Mouse (Mus musculus) induced T-regulatory cell, adult 2 months (primary cell): ENCODE measurements at regions not wholly inside any gene's neighbourhood (a gene's known extent, or its start where the extent isn't known, plus 50 kb on each side); places are given as distances from the start of the nearest gene placed in this dataset.
A peak's percentile ranks its signal among the peaks of the same experiment; 100 is the strongest.
"Not testable (repeated sequence)": the region's sequence is repeated elsewhere in the genome, so short reads cannot be mapped to it uniquely, and the experiment has no call there.

ENCODE experiments used
- DNase-seq: peaks from one replicate; pipeline ENCODE4 v3.0.0-alpha.2; 2012; ENCODE audit warnings: low read depth

GRCm38 (mm10) chr8:78068087-78068910 is 144.8 kb upstream of the Ttc29 start:
- DNase-seq, result no peak

- no peak for DNase-seq
Measured at GRCm38 (mm10) chr8:78073821-78074220, 139.3 kb upstream of the Ttc29 start.

GRCm38 (mm10) chr8:78077122-78077521 is 136.0 kb upstream of the Ttc29 start:
- DNase-seq, result no peak

- DNase-seq, result not testable (repeated sequence)
Measured at GRCm38 (mm10) chr8:78081395-78081794, 131.7 kb upstream of the Ttc29 start.

- DNase-seq, result no peak
Measured at GRCm38 (mm10) chr8:78083012-78083411, 130.1 kb upstream of the Ttc29 start.

- no peak for DNase-seq
Measured at GRCm38 (mm10) chr8:78086361-78086760, 126.7 kb upstream of the Ttc29 start.

GRCm38 (mm10) chr8:78090382-78091122 is 122.5 kb upstream of the Ttc29 start:
- no peak for DNase-seq

GRCm38 (mm10) chr8:78096383-78096782 is 116.7 kb upstream of the Ttc29 start:
- no peak for DNase-seq

GRCm38 (mm10) chr8:78098191-78098745 is 114.8 kb upstream of the Ttc29 start:
- DNase-seq, result no peak

GRCm38 (mm10) chr8:78099091-78099490 is 114.0 kb upstream of the Ttc29 start:
- DNase-seq, result no peak

- DNase-seq, result no peak
Measured at GRCm38 (mm10) chr8:78107339-78107738, 105.8 kb upstream of the Ttc29 start.

GRCm38 (mm10) chr8:78110003-78110649 is 103.0 kb upstream of the Ttc29 start:
- DNase-seq, result no peak

GRCm38 (mm10) chr8:78113105-78113504 is 100.0 kb upstream of the Ttc29 start:
- no peak for DNase-seq

- DNase-seq, result no peak
Measured at GRCm38 (mm10) chr8:78114512-78114911, 98.6 kb upstream of the Ttc29 start.

GRCm38 (mm10) chr8:78117191-78117590 is 95.9 kb upstream of the Ttc29 start:
- no peak for DNase-seq

- no peak for DNase-seq
Measured at GRCm38 (mm10) chr8:78118493-78118892, 94.6 kb upstream of the Ttc29 start.

GRCm38 (mm10) chr8:78119682-78120081 is 93.4 kb upstream of the Ttc29 start:
- no peak for DNase-seq

- peak; percentile 27 for DNase-seq
Measured at GRCm38 (mm10) chr8:78124248-78124647, 88.8 kb upstream of the Ttc29 start.

- DNase-seq, result no peak
Measured at GRCm38 (mm10) chr8:78127852-78128251, 85.2 kb upstream of the Ttc29 start.

GRCm38 (mm10) chr8:78129061-78129460 is 84.0 kb upstream of the Ttc29 start:
- DNase-seq, result no peak

- not testable (repeated sequence) for DNase-seq
Measured at GRCm38 (mm10) chr8:78139514-78139913, 73.6 kb upstream of the Ttc29 start.

- DNase-seq, result no peak
Measured at GRCm38 (mm10) chr8:78147170-78147569, 65.9 kb upstream of the Ttc29 start.
